Mouse (Mus musculus): ENCODE data around the gene Gm13128. TPM values are rescaled to one million over a fixed set of nuclear protein-coding genes. Genes with fewer than 3 reads are reported as not detected.
A peak's percentile ranks its signal among the peaks of the same experiment; 100 is the strongest.
"Not testable (repeated sequence)": the region's sequence is repeated elsewhere in the genome, so short reads cannot be mapped to it uniquely, and the experiment has no call there.

Gene Gm13128
- total RNA-seq (2015) (not detected in 2 replicates), total RNA-seq (2017) (not detected in 2 replicates)

DNA sequence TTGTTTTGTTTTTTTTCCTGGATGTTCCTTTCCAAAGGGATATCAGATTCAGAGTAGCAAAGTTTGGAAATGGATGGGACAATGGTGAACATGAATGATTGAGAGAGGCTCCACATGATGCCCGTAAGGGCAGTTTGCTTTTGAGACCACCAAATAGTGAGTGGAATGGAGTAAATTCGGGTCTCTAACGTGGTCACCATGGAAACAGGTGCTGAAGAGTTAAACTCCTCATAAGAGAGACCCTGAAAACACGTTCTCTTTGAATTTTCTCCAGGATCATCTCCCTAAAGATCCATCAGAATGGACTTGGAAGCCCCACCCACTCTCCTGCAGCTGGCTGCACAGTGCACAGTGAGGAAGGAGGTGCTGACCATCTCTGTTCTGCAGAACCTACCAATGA, at the start of gene Gm13128:
Gm13128 (plus strand) TSS at position 301 of the 400 bp plus-strand sequence.
- ATAC-seq (replicated peaks; ENCODE audit: poor library complexity): not testable (repeated sequence)

DNA sequence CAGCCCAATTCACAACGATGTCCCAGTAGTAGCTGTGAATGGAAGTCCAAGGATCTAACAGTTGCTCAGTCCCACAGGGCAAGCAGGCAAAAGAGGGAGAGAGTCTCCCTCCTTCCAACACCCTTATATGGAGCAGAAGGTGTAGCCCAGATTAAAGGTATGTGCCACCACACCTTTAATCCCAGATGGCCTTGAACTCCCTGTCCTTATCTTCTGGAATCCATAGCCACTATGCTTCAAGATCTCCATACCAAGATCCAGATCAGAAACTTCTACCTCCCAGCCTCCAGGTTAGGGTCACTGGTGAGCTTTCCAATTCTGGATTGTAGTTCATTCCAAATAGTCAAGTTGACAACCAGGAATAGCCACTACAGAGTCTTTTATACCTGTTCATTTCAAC, 49.7 kb upstream of the Gm13128 start, which contains the start of gene Pramel5:
Pramel5 (minus strand) TSS at position 101 of the 400 bp plus-strand sequence.
- not testable (repeated sequence) for ATAC-seq (replicated peaks; ENCODE audit: poor library complexity)

GRCm38 (mm10) chr4:144299414-144299813, 30.6 kb upstream of the Gm13128 start:
- peak; percentile 76 for ATAC-seq (replicated peaks; ENCODE audit: poor library complexity)

- ATAC-seq (replicated peaks; ENCODE audit: poor library complexity): not testable (repeated sequence)
Observed at GRCm38 (mm10) chr4:144312666-144313460, 17.2 kb upstream of the Gm13128 start.

- ATAC-seq (replicated peaks; ENCODE audit: poor library complexity): not testable (repeated sequence)
Observed at GRCm38 (mm10) chr4:144335856-144336255, 5.8 kb downstream of the Gm13128 start.

DNA sequence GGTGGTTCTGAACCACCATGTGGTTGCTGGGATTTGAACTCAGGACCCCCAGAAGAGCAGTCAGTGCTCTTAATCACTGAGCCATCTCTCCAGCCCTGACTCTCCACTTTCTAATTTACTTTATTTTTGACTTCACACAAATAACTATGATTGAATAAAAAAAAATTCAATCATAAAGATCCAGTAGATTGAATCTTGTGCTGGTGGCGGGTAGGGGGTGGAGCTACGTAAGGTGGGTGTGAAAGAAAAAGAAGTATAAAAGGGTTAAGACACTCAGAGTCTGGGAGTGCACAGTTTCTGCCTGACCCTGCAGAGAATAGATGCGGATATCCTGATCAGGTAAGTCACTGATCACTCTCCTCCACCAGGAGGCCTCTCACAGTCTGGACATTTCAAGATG, 27.6 kb downstream of the Gm13128 start, which contains the start of gene Gm13119:
Gm13119 (plus strand) TSS at position 301 of the 400 bp plus-strand sequence.
- not testable (repeated sequence) for ATAC-seq (replicated peaks; ENCODE audit: poor library complexity)

DNA sequence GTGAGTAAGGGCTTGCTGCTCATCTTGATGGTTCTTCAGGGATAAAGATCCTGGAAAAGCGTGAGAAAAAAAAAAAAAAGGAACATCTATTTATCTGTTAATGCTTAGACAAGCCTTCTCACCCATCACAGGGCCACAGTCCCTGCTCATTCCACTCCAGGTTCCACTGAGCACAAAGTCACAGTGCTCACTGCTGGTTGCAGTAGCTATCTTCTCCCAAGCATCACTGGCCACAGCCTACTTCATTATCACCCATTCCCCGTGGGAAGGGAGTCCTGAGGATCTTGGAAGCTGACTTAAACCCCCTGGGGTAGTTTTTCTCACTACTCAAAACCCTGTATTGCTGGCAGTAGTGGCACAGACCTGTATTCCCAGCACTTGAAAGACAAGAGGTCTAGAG, 47.9 kb downstream of the Gm13128 start, which contains the start of gene Pramef20:
Pramef20 (minus strand) TSS at position 23 of the 400 bp plus-strand sequence.
- no peak for ATAC-seq (replicated peaks; ENCODE audit: poor library complexity)

Other genes with a start within 250 kb of the Gm13128 start
- not detected in 2 replicates for gene Gm13102, start 223.8 kb upstream of the Gm13128 start, total RNA-seq (2015)
- gene Gm13102, start 223.8 kb upstream of the Gm13128 start, total RNA-seq (2017): not detected in 2 replicates
- gene Oog3, start 167.6 kb upstream of the Gm13128 start, total RNA-seq (2015): not detected in 2 replicates
- gene Oog3, start 167.6 kb upstream of the Gm13128 start, total RNA-seq (2017): not detected in 2 replicates
- not detected in 2 replicates for gene Oog2, start 139.5 kb upstream of the Gm13128 start, total RNA-seq (2015)
- gene Oog2, start 139.5 kb upstream of the Gm13128 start, total RNA-seq (2017): not detected in 2 replicates
- not detected in 2 replicates for gene C87977, start 116.9 kb upstream of the Gm13128 start, total RNA-seq (2015)
- gene C87977, start 116.9 kb upstream of the Gm13128 start, total RNA-seq (2017): not detected in 2 replicates
- gene Pramel5, start 49.8 kb upstream of the Gm13128 start, total RNA-seq (2015): not detected in 2 replicates
- gene Pramel5, start 49.8 kb upstream of the Gm13128 start, total RNA-seq (2017): not detected in 2 replicates
- not detected in 2 replicates for gene Gm13119, start 27.7 kb downstream of the Gm13128 start, total RNA-seq (2015)
- gene Gm13119, start 27.7 kb downstream of the Gm13128 start, total RNA-seq (2017): not detected in 2 replicates
- not detected in 2 replicates for gene Pramef20, start 47.7 kb downstream of the Gm13128 start, total RNA-seq (2015)
- gene Pramef20, start 47.7 kb downstream of the Gm13128 start, total RNA-seq (2017): not detected in 2 replicates
- not detected in 2 replicates for gene Pramef12, start 78.2 kb downstream of the Gm13128 start, total RNA-seq (2015)
- gene Pramef12, start 78.2 kb downstream of the Gm13128 start, total RNA-seq (2017): not detected in 2 replicates
- gene 1700012P22Rik, start 108.5 kb downstream of the Gm13128 start, total RNA-seq (2015): not detected in 2 replicates
- gene 1700012P22Rik, start 108.5 kb downstream of the Gm13128 start, total RNA-seq (2017): not detected in 2 replicates
- not detected in 2 replicates for gene Gm9944, start 123.1 kb downstream of the Gm13128 start, total RNA-seq (2015)
- gene Gm9944, start 123.1 kb downstream of the Gm13128 start, total RNA-seq (2017): not detected in 2 replicates
- gene Aadacl3, start 133.5 kb downstream of the Gm13128 start, total RNA-seq (2015): not detected in 2 replicates
- gene Aadacl3, start 133.5 kb downstream of the Gm13128 start, total RNA-seq (2017): not detected in 2 replicates
- gene 9430007A20Rik, start 189.6 kb downstream of the Gm13128 start, total RNA-seq (2015): not detected in 2 replicates
- not detected in 2 replicates for gene 9430007A20Rik, start 189.6 kb downstream of the Gm13128 start, total RNA-seq (2017)
- not detected in 2 replicates for gene Gm13124, start 234.9 kb downstream of the Gm13128 start, total RNA-seq (2015)
- not detected in 2 replicates for gene Gm13124, start 234.9 kb downstream of the Gm13128 start, total RNA-seq (2017)

Data from megakaryocyte progenitor cell, adult 5-6 weeks (primary cell).